Mouse (Mus musculus) cerebellum, postnatal 25 days (tissue): ENCODE measurements around the gene Olfr378.

Source experiments
- DNase-seq, 2 experiments: peaks; one replicate each; pipeline ENCODE4 v3.0.0; 2021; ENCODE audit warnings: mixed read lengths in 2 of 2

The Olfr378 gene

DNA sequence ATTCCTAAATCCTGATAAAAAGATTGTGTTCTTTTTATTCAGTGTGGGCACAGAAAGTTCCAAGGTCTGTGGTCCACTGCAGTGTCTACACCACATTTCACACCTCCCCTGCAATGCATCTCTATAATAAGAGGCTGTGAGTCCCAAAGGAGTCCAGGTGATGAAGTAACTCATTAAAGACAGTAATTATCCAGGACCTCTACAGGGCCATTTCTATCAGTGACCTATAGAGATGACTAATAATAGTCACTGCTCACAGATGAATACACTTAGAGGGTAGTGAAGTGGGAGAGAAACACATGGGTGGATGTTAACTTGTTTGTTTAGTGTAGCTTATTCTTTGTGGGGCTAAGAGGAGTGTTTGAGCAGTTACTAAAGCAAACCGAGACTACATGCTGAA is at the start of gene Olfr378:
Gene Olfr378 (minus strand): TSS at position 101 of the 400 bp plus-strand sequence.
- DNase-seq, result no peak

DNA sequence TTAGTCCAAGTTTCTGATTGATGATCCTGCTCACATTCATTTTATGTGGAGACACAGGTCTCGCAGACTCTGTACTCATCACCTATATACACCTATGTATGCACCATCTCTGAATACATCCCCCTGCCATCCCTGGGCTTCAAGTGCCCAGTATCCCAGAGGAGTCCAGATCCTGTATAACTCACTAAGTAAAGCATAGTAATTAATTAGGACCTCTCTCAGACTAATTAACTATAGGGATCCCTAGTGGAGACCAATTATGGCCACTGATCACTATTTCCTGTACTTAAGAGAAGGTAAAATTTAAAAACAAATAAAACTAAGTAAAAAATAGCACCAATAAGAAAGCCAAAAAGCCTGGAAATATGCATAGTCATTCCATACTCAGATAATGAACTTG is 29.1 kb upstream of the Olfr378 start, which contains the start of gene Olfr380:
Gene Olfr380 (minus strand): TSS at position 101 of the 400 bp plus-strand sequence.
- DNase-seq, result no peak

DNA sequence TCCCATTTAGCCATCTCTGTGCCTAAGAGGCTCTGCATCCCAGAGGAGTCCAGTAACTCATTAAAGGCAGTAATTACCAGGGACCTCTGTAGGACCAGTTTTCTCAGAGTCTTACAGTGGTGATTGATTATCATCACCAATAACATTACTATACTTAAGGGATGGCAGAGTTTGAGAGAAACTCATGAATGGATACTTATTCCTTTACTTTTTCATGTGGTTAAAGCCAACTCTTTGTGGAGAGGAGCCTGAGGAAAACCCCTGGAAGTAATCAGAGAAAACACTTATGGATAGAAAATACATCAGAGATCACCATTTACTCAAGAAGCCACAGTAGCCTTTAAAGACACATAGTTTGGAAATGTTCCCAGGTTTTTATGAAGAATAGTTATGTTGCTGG is 28.8 kb downstream of the Olfr378 start, which contains the start of gene Olfr1:
Gene Olfr1 (minus strand): TSS at position 101 of the 400 bp plus-strand sequence.
- DNase-seq, result no peak

DNA sequence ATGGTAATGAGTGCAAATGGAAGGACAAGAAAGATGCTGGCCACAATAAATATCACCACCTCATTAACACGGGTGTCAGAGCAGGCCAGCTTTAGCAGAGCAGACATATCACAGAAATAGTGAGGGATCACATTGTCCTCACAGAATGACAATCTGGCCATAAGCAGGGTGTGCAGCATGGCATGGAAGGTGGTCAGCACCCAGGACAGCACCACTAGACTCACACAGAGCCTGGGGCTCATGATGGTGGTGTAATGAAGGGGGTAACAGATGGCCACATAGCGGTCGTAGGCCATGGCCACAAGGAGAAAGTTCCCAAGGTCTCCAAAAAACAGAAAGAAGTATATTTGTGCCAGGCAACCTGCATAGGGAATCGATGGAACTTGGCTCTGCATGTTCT is 32.9 kb downstream of the Olfr378 start:
- DNase-seq, result no peak
